Mouse (Mus musculus): Measurements from ENCODE around the gene Mpped2. TPM values are rescaled to one million over a fixed set of nuclear protein-coding genes. Genes with fewer than 3 reads are reported as not detected.

Gene Mpped2
- not detected for polyA plus RNA-seq (2012; fragmentation: generic; extraction: Trizol)
- long read RNA-seq, experiment 1: 0 reads
- long read RNA-seq, experiment 2: 0 reads

DNA sequence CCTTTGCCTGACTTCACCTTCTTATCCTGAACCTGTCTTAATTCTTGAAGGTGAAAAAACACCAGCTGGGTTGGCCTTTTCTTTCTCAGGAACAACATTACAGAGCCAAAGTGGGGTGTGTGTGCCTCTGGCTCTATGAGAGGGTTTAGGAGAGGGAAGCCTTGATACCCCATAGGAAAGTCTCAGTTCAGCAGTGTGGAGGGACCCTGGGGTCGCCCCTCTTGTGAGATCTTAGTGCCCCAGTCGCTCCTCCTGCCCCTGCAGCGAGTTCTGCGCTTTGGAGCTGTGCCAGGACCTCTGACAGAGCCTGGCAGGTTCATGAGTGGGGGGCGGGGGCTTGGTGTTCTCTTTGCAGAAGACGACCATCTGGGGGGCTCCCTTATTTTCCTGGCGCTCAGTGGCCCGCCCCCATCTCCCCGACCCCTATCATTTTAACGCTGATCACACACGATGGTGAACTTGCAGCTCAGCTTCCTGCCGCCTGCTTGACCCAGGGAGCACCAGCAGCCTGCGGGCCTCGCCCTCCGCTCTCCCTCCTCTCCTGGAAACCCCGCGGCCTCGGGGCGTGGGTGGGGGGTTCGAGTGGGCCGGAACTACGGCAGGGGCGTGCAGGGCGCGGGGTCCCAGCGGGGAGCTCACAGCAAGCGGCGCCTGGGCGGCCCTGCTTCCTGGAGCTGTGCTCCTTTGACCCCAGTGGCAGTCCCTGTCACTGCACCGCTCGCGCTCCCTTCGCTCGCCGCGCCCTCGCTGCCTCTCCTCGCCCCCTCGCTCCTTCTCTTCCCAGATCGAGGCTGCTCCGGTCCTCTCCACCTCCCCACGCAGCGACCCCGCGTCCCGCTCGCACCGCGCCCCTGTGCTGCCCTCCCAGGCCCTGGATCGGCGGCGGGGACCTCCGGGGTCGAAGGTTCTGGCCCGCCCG is at the start of gene Mpped2:
Mpped2 (plus strand) TSS at position 487 of the 919 bp plus-strand sequence.
- TF ChIP-seq FOSL1 (IDR thresholded peaks at IDR 0.05; ENCODE audit: insufficient read depth, low read length, poor library complexity, severe bottlenecking) (no peak), CTCF (IDR thresholded peaks at IDR 0.05; ENCODE audit: control insufficient read depth, insufficient read depth, insufficient read length) (no peak), CEBPB (IDR thresholded peaks at IDR 0.05; ENCODE audit: low read depth) (no peak), USF1 (IDR thresholded peaks at IDR 0.05; ENCODE audit: low read depth) (no peak), MAX (IDR thresholded peaks at IDR 0.05) (no peak), MYOD1 (IDR thresholded peaks at IDR 0.05; ENCODE audit: control insufficient read depth, insufficient read length, low read depth) (no peak), MYOG (IDR thresholded peaks at IDR 0.05; ENCODE audit: control insufficient read depth, extremely low read depth, insufficient read length) (no peak)
- Histone ChIP-seq H3K36me3 (ENCODE audit: control insufficient read depth, insufficient read depth) (no peaks in the 10 kb centered on the region), H3K27me3 (ENCODE audit: control insufficient read depth, insufficient read depth, insufficient read length) (peaks cover 9% of the 10 kb centered on the region), H3K79me3 (ENCODE audit: low read depth) (no peaks in the 10 kb centered on the region), H3ac (ENCODE audit: control insufficient read depth, insufficient read length, low read depth) (no peak within 1 kb of the TSS), H3K4me3 (ENCODE audit: insufficient read depth, poor library complexity, severe bottlenecking) (no peak within 1 kb of the TSS), H3K79me2 (ENCODE audit: control insufficient read depth, insufficient read depth) (no peaks in the 10 kb centered on the region)

DNA sequence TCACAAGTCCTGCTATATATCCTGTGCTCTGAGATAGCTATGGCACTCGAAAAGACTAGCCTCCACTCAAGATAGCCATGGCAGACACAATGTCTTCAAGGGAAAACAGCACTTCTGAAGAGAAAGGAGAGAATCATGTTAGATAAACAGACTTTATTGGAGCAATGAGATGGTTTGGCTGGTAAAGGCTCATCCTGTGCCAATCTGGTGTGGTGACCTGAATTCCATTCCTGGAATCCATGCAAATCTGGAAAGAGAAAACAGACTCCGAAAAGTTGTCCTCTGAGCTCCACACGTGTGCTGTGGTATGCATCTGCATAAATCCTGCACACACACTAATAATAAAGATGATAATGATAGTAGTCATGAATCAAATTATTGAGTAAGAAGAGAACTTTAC is 48.3 kb upstream of the Mpped2 start:
- TF ChIP-seq MAX (IDR thresholded peaks at IDR 0.05): no peak
- TF ChIP-seq USF1 (IDR thresholded peaks at IDR 0.05; ENCODE audit: low read depth): no peak
- no peak for TF ChIP-seq FOSL1 (IDR thresholded peaks at IDR 0.05; ENCODE audit: insufficient read depth, low read length, poor library complexity, severe bottlenecking)
- TF ChIP-seq CTCF (IDR thresholded peaks at IDR 0.05; ENCODE audit: control insufficient read depth, insufficient read depth, insufficient read length): no peak
- TF ChIP-seq CEBPB (IDR thresholded peaks at IDR 0.05; ENCODE audit: low read depth): no peak
- TF ChIP-seq MYOD1 (IDR thresholded peaks at IDR 0.05; ENCODE audit: control insufficient read depth, insufficient read length, low read depth): no peak
- TF ChIP-seq MYOG (IDR thresholded peaks at IDR 0.05; ENCODE audit: control insufficient read depth, extremely low read depth, insufficient read length): no peak
- Histone ChIP-seq H3K4me3 (ENCODE audit: insufficient read depth, poor library complexity, severe bottlenecking) (no peak overlapping the region), H3K27me3 (ENCODE audit: control insufficient read depth, insufficient read depth, insufficient read length) (no peaks in the 10 kb centered on the region), H3K79me2 (ENCODE audit: control insufficient read depth, insufficient read depth) (no peaks in the 10 kb centered on the region), H3K36me3 (ENCODE audit: control insufficient read depth, insufficient read depth) (no peaks in the 10 kb centered on the region), H3K79me3 (ENCODE audit: low read depth) (no peaks in the 10 kb centered on the region), H3ac (ENCODE audit: control insufficient read depth, insufficient read length, low read depth) (no peak overlapping the region)

DNA sequence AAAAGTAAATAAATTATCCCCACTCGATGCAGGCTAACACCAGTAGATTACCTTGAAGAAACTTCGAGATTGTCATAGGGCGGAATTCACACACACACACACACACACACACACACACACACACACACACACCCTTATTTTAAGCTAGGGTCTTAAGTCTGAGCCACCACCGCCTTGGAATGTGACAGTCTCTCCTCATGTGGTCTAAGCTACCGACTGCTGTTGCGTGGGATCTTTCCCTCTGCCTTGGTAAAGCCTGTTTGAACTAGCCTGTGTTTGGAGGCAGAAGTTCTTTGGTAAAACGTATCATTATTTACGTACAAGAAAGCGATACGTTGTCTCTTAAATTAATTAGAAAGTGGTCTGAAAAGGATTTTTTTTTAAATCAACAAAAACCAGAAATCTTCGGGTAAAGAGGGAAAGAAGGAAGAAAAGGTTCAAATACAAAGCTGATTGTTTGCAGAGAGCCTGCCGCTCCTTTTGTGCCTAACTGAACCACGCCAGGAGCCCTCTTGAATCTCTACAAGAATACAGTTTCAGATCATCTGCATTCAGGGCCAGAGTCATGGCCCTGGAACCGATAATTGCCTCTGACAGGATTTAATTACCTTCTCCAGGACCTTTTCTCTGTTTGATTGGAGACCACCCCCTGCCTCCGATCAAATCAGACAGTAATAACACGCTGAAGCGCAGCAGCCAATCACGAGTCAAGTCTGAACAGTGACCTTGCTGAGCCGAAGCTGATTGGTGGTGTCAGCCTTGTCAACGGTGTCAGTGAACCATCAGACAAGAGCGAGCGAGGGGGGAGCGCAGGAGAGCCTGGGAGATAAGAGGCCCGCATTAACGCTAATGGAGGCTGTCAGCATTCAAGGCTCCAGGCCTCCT is 43.1 kb upstream of the Mpped2 start:
- Histone ChIP-seq H3K36me3 (ENCODE audit: control insufficient read depth, insufficient read depth) (no peaks in the 10 kb centered on the region), H3ac (ENCODE audit: control insufficient read depth, insufficient read length, low read depth) (no peak overlapping the region), H3K79me2 (ENCODE audit: control insufficient read depth, insufficient read depth) (no peaks in the 10 kb centered on the region), H3K79me3 (ENCODE audit: low read depth) (no peaks in the 10 kb centered on the region), H3K4me3 (ENCODE audit: insufficient read depth, poor library complexity, severe bottlenecking) (no peak overlapping the region), H3K27me3 (ENCODE audit: control insufficient read depth, insufficient read depth, insufficient read length) (no peaks in the 10 kb centered on the region)
- TF ChIP-seq CEBPB (IDR thresholded peaks at IDR 0.05; ENCODE audit: low read depth): no peak
- TF ChIP-seq CTCF (IDR thresholded peaks at IDR 0.05; ENCODE audit: control insufficient read depth, insufficient read depth, insufficient read length): no peak

DNA sequence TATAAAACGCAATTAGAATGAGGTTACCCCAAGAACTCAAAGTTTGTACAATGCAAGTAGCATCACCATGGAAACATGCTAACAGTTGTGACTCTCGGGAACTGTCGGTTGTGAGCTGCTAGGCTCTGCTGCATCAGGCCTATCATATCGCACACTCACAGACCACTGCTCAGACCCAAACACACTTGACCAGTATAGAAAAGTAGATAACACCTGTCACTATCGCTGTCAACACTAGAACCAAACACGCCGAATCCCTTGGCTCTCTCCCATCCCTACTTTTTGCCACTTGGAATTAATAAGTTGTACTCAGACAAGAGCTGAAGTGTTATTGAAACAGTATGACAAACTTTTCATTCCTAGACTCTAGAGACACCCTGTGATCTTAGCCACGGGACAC is 40.9 kb upstream of the Mpped2 start:
- Histone ChIP-seq H3ac (ENCODE audit: control insufficient read depth, insufficient read length, low read depth) (no peak overlapping the region), H3K36me3 (ENCODE audit: control insufficient read depth, insufficient read depth) (no peaks in the 10 kb centered on the region), H3K27me3 (ENCODE audit: control insufficient read depth, insufficient read depth, insufficient read length) (no peaks in the 10 kb centered on the region), H3K4me3 (ENCODE audit: insufficient read depth, poor library complexity, severe bottlenecking) (no peak overlapping the region), H3K79me2 (ENCODE audit: control insufficient read depth, insufficient read depth) (no peaks in the 10 kb centered on the region), H3K79me3 (ENCODE audit: low read depth) (no peaks in the 10 kb centered on the region)
- no peak for TF ChIP-seq MYOD1 (IDR thresholded peaks at IDR 0.05; ENCODE audit: control insufficient read depth, insufficient read length, low read depth)
- no peak for TF ChIP-seq CEBPB (IDR thresholded peaks at IDR 0.05; ENCODE audit: low read depth)
- no peak for TF ChIP-seq CTCF (IDR thresholded peaks at IDR 0.05; ENCODE audit: control insufficient read depth, insufficient read depth, insufficient read length)
- no peak for TF ChIP-seq USF1 (IDR thresholded peaks at IDR 0.05; ENCODE audit: low read depth)
- no peak for TF ChIP-seq MAX (IDR thresholded peaks at IDR 0.05)
- TF ChIP-seq FOSL1 (IDR thresholded peaks at IDR 0.05; ENCODE audit: insufficient read depth, low read length, poor library complexity, severe bottlenecking): no peak
- no peak for TF ChIP-seq MYOG (IDR thresholded peaks at IDR 0.05; ENCODE audit: control insufficient read depth, extremely low read depth, insufficient read length)

DNA sequence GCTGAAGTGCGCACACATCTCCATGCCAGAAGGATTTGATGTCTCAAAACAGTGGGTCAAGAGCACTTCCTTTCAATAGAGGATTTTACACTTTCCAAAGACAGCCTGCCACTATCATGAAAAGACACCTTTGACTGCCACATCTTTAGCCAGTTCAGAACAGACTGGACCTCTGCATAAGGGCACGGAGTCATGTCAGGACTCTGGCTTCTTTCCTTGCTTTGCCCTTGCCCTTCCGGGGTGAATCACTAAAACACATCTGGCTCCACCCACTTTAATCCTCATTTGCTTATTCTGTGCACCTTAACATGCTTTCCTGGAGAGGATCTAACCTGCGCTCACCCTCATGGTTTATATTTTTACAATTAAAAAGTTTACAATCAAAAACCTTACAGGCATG is 40.3 kb upstream of the Mpped2 start:
- Histone ChIP-seq H3K79me2 (ENCODE audit: control insufficient read depth, insufficient read depth) (no peaks in the 10 kb centered on the region), H3K79me3 (ENCODE audit: low read depth) (no peaks in the 10 kb centered on the region), H3K27me3 (ENCODE audit: control insufficient read depth, insufficient read depth, insufficient read length) (no peaks in the 10 kb centered on the region), H3K36me3 (ENCODE audit: control insufficient read depth, insufficient read depth) (no peaks in the 10 kb centered on the region), H3ac (ENCODE audit: control insufficient read depth, insufficient read length, low read depth) (no peak overlapping the region), H3K4me3 (ENCODE audit: insufficient read depth, poor library complexity, severe bottlenecking) (no peak overlapping the region)
- TF ChIP-seq CTCF (IDR thresholded peaks at IDR 0.05; ENCODE audit: control insufficient read depth, insufficient read depth, insufficient read length) (no peak), MYOG (IDR thresholded peaks at IDR 0.05; ENCODE audit: control insufficient read depth, extremely low read depth, insufficient read length) (no peak), MYOD1 (IDR thresholded peaks at IDR 0.05; ENCODE audit: control insufficient read depth, insufficient read length, low read depth) (no peak)
